Mouse (Mus musculus) brain, embryonic 14.5 days (tissue): Measurements from ENCODE around the gene Mrpl4.

ENCODE experiments used
- CTCF ChIP-seq: fragments of 200-500 bp; IDR thresholded peaks from 2 replicates; pipeline ENCODE4 v1.5.1; 2012; ENCODE audit warnings: inconsistent platforms, mild to moderate bottlenecking, moderate library complexity, borderline replicate concordance; ENCODE audit not compliant: insufficient read depth, insufficient read length; ENCODE audit errors: extremely low read depth
- POLR2A ChIP-seq: fragments of 200-500 bp; IDR thresholded peaks from 2 replicates; pipeline ENCODE4 v1.6.1; 2012; ENCODE audit warnings: mild to moderate bottlenecking, inconsistent platforms, borderline replicate concordance; ENCODE audit not compliant: poor library complexity, insufficient read depth, insufficient read length, severe bottlenecking; ENCODE audit errors: extremely low read depth

DNA sequence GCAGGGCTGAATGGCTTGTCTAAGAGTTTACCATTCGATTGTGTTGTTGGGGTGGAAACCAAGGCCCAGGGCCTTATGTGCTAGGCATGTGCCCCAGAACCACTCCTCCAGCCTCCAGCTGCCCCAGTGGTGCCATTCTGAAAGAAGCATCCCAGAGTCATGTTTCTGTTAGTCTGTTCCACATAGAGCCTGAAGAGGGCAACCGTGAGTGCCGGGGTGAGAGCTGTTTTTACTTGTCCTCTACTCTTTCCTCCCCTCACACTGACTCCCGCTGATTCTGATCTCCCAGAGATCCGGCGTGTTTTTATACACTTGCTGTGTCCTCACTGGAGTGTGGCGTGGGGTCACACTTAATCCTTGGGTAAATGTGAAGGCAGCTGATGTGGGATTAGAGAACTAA lies 5.5 kb downstream of the Mrpl4 start:
- TF ChIP-seq CTCF (no peak), POLR2A (no peak)
